Mouse (Mus musculus): Measurements from ENCODE around the gene Amdhd1.
A peak's percentile ranks its signal among the peaks of the same experiment; 100 is the strongest.
"Not testable (repeated sequence)": the region's sequence is repeated elsewhere in the genome, so short reads cannot be mapped to it uniquely, and the experiment has no call there.

The Amdhd1 gene

GRCm38 (mm10) chr10:93539775-93540430 lies at the start of gene Amdhd1:
Amdhd1 (minus strand) TSS chr10:93540033.
- peak; percentile 70 for DNase-seq (ENCODE audit: low read depth)

DNA sequence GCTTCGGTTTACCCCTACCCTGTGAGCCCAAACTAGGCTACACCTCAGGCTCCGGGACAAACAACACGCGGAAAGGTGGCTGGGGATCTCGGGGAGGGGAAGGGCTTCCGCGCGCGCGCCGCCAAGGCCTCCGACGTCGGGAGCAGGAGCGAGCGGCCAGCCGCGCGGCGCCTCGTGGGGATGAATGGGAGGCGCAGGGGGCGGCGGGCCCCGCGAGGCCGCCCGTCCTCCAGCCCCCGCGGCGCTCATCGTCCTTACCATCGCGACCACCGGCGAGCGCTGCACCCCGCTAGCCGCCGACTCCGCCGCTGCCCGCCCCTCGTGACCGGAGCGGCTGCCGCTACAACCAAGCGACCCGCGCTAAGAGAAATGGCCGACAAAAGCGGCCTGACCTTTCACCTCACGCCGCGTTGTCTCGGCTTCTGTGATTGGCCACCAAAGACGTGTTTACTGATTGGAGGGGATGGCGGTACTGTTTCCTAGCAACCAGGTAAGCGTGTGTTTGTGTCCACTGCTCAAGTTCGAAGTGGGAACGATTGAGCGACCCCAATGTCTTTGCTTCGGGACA lies 49.5 kb upstream of the Amdhd1 start, which contains the start of gene Snrpf:
Snrpf (minus strand) TSS at position 426 of the 568 bp plus-strand sequence.
- DNase-seq (ENCODE audit: low read depth), result peak; percentile 96

DNA sequence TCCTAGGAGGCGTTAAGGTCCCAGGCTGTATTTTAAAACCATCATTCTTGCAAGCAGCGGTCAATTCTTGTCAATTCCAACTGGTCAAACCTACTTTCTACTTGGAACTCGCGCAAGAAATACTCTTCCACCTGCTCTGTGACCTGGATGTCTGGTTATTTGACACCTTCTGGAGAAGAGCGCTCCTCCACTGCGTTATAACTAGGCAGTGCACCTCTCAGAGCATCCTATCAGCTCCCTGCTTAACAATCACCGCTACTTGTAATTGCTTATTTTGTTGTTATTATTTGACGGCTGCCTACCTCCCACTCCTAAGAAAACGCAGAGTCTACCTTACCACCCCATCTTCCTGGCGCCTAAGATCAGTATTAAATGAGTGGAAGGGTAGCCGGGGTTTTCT lies 49.0 kb upstream of the Amdhd1 start:
- DNase-seq (ENCODE audit: low read depth), result no peak

DNA sequence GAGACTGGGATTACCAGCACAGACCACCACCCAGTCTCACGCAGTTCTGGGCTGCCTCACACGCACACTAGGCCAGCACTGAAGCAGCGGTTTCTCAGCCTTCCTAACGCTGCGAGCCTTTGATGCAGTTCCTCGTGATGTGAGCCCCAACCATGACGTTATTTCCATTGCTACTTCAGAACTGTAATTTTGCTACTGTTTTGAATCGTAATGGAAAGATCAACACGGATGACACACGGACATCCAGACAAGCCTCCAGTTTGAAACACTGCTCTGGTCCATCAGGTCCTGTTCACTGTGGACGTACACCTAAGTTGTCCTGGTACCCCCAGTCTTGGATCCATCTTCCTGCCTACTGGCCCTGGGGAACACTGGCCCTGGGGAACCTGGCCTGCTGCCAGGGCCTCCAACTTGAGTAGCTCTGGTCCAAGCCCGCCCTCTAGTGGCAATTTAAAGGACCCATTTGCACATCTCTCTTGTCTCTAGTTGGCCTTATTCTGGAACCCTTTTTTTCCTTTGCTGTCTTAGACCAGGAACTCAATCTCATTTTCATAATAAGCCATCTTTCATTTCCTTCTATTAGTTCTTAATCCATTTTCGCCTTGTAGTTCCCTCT lies 37.5 kb upstream of the Amdhd1 start:
- DNase-seq (ENCODE audit: low read depth), result peak; percentile 78

- DNase-seq (ENCODE audit: low read depth), result no peak
Measured at GRCm38 (mm10) chr10:93575960-93576359, 36.1 kb upstream of the Amdhd1 start.

GRCm38 (mm10) chr10:93574966-93575365 lies 35.1 kb upstream of the Amdhd1 start:
- no peak for DNase-seq (ENCODE audit: low read depth)

GRCm38 (mm10) chr10:93572209-93572608 lies 32.4 kb upstream of the Amdhd1 start:
- no peak for DNase-seq (ENCODE audit: low read depth)

- DNase-seq (ENCODE audit: low read depth), result no peak
Measured at GRCm38 (mm10) chr10:93568671-93569070, 28.8 kb upstream of the Amdhd1 start.

DNA sequence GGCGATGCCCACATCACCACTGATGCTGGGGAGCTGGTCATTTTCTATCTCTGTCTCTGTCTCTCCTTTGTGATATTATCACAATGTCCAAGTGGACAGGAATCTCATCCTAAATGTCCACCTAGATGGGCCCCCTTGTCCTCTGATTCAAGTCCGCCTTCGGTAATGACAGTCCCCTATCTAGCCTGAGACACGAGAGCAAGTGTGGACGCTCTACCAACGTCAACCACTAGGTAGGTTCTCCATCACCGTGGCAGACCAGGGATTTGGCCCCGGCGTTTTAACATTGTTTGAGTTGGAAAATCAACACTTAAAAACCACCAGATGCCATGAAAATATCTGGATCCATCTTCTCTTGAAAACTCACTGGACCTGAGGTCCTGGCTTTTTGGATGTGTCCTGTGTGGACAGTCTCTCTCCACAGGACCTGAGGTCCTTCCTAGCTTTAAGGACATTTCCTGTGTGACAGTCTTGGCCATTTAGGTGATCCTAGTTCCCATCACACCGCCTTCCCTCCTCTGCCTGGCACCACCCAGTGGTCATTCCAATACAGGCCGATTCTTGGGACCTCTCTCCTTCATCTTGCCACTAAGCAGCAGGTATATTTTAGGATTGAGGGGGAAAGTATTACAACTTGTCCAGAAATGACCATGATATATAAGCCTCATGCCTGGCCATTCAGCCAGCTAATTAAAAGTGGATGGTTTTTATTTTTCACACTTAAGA lies 28.2 kb upstream of the Amdhd1 start:
- DNase-seq (ENCODE audit: low read depth), result no peak

- DNase-seq (ENCODE audit: low read depth), result no peak
Measured at GRCm38 (mm10) chr10:93567066-93567465, 27.2 kb upstream of the Amdhd1 start.

DNA sequence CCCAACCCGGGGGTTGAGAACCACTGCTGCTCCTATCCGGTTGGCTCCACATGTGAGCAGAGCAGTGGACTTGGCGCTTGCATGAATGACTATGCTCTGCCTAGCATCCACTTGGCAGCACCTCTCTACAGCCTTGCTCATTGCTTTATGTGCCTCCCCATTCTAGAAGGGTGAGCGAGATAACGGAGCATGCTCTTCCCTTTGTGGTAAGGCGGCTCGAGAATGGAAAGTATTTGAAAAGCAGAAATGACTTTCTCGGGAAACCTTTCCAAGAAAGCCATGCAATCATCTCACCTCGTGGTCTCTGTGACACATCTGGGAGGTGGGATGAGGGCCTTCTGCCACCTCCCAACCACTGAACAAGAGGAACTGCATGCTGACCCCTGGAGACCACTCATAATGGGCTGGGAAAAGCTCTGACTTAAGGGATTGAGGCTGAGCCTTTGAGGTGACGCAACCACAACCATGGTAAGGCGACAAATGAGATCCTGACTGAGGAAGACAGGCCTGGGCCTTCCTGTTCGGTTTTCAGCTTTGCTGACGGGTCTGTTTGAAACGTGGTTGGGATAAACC lies 24.8 kb upstream of the Amdhd1 start:
- no peak for DNase-seq (ENCODE audit: low read depth)

DNA sequence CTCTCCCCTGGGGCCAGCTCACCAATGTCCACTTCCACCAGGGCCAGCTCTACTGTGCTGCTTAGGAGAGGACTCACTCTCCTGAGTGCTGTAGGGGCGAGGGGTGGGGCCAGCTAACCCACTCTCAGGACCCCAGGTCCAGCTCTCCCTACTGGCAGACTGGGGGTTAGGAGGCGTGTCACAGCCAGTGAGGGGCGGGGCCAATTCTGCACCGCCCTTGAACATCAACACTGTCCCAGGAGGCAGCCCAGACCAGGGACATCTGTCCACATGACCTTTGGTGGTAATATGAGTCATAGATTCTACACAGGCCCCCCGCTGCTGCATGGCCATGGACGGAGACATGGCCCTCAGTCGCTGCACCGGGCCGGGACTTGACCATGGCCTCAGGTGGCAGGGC lies 20.0 kb upstream of the Amdhd1 start:
- no peak for DNase-seq (ENCODE audit: low read depth)

- not testable (repeated sequence) for DNase-seq (ENCODE audit: low read depth)
Measured at GRCm38 (mm10) chr10:93557971-93558370, 18.1 kb upstream of the Amdhd1 start.

- DNase-seq (ENCODE audit: low read depth), result no peak
Measured at GRCm38 (mm10) chr10:93552596-93552995, 12.8 kb upstream of the Amdhd1 start.

DNA sequence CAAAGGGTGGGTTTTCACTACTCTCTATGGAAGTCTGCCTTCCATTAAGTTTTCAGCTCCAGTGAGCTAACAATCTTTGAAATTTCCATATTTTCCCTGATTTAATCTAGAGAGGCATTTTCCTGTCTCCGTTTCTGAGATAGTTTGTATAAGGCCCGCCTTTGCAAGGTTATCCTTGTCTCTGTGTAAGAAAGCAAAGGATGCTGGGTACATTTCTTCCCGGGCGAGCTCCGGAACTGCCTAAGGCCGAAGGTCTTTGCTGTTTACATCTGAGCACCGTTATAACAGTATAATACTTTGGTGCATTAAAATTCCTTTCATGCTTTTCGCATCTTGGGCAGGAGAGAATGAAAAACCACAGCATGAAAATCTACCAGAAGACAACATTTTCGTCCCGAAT lies 10.0 kb upstream of the Amdhd1 start:
- DNase-seq (ENCODE audit: low read depth), result no peak

GRCm38 (mm10) chr10:93548991-93549390 lies 9.2 kb upstream of the Amdhd1 start:
- DNase-seq (ENCODE audit: low read depth), result peak; percentile 67

- DNase-seq (ENCODE audit: low read depth), result no peak
Measured at GRCm38 (mm10) chr10:93547741-93548270, 8.0 kb upstream of the Amdhd1 start.

DNA sequence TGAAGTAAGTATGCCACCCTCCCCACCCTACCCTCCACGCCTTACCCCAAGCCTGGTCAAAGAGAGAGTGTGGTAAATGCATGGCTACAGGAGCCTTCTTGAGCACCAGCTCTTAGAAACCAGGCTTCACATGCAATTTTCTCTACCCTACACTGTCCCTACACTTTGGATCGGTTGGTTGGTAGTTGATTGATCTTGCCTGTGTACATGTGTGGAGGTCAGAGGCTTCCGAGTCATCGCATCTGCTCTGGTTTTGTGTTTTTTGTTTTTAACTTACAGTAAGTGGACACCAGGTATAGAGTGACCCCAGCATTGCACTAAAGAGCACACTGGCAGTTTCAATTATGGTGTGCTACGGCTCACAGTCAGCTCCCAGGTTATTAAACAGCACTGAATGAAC lies 4.3 kb upstream of the Amdhd1 start:
- no peak for DNase-seq (ENCODE audit: low read depth)

DNA sequence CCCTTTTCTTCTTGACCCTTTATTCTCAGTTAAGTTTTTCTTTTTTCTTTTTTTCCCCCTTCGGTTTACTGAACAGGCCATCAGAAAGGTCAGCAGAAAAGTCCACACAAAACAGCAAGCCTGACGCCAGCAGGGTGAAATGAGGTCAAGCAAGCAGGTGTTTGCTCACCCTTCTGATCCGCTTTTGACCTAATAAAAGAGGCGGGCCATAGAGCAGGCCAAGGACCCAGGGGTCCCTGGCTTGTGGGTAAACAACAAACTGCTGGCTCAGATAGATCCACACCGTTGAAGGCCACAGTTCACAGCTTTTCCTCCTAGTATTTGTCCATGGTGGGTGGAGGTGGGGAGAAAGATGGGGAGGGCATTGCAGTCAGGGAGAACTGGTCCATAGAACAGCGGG lies 3.3 kb upstream of the Amdhd1 start:
- no peak for DNase-seq (ENCODE audit: low read depth)

DNA sequence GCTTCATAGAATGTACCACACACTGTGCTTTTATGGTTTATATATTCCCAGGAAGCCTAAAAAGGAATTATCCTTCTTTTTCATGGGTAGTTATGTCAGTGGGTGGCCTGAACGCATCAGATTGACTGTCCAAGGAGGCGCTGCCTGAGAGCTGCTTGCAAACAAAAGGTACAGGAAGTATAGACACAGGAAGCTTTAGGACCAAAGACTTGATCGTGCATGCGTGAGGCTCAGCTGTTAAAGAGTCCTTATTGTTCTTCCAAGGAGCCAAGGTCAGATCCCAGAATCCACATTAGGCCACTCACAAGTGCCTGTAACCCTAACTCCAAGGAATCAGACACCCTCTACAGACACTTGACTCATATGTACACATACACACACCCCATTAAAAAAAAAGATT lies 2.5 kb upstream of the Amdhd1 start:
- no peak for DNase-seq (ENCODE audit: low read depth)

DNA sequence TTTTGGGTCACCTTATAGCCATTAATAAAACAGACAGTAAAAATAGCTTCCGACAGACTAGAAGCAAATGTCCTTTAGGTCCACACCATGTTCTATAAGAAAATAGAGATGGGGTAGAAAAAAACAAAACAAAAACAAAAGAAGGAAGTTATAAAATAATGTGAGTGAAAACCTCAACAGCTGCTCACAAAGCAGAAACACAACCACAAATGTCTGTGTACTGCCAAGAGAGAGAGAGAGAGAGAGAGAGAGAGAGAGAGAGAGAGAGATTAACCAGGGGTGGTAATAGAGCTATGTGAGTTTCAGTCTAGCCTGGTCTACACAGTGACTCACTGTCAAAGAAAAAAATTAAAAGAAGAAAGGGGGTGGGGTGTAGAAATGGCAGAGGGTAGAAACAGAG lies 1.8 kb upstream of the Amdhd1 start:
- no peak for DNase-seq (ENCODE audit: low read depth)
